Mouse (Mus musculus) ovary, adult 18-20 months (tissue): ENCODE results near the gene Gid4.

Experiments used
- DNase-seq: peaks from one replicate; pipeline ENCODE4 v3.0.0; 2022; ENCODE audit warnings: low spot score, mixed read lengths

Gid4 gene

DNA sequence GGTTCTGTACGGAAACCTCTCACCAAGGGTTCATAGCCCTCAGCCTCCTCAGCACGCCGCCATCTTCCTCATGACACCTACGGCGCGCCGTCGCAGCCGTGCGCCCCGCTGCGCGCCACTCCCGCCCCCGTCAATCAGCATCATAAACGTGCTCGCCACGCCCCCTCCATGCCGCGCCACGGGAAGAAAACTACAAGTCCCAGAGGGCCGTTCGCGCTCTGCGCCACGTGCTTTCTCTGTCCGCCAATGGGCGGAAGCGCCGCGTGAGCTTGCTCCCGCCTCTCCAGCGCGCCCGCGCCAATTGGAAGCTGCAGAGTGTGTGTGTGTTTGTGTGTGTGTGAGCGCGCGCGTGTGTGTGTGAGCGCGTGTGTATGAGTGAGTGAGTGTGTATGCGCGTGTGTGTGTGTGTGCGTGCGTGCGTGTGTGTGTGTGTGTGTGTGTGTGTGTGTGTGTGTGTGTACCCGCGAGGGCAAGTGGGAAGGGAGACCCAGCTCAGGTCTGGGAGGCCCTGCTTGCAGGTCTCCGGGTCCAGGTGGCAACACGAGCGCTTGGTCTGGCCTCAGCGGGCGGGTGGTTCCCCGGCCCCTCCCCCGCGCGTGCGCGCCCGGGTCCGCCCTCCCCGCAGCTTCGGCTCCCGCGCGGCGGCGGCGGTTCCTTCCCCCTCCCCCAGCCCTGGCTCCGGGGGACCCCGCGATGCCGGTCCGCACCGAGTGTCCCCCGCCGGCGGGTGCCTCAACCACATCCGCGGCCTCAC is at the start of gene Gid4:
Gid4 (plus strand) TSS at position 183 of the 754 bp plus-strand sequence.
- peak; percentile 98 for DNase-seq

DNA sequence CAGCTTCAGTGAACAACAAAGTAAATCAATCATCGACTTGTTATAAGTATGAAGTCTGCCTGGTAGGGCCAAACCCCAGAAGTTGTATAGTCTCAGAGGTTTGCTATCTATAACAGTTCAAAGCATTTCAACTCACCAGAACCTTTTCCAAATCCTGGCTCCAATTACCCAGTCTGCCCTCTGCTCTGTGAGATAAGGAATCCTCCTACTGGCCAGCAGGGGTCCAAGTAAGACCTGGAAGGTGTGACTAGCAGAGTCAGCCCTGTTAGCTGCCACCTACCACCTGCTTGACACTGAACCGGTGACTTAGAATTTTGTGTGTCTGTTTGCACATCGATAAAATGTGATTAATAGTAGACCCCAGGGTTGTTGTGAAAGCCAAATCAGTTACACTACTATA is 49.7 kb upstream of the Gid4 start:
- DNase-seq = no peak

DNA sequence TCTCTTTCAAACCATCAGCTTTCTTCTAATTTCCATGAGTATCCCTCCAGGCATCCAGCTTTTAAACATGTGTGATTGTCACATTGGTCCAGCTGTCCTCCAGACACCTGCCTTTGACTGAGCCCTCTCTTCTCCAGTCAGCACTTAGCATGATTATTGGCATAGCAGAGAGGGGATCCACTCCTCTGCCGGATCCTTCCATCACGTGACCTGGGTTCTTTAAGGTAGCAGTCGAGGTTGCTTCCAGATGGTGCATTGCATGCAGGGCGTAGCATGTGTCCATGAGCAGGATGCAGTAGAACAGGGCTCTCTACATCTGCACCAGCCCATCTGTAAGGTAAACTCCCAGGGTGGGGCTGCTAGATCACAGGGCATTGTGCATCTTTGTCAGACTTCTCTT is 48.0 kb upstream of the Gid4 start:
- DNase-seq = no peak

GRCm38 (mm10) chr11:60369448-60369847 is 47.5 kb upstream of the Gid4 start:
- no peak for DNase-seq

DNA sequence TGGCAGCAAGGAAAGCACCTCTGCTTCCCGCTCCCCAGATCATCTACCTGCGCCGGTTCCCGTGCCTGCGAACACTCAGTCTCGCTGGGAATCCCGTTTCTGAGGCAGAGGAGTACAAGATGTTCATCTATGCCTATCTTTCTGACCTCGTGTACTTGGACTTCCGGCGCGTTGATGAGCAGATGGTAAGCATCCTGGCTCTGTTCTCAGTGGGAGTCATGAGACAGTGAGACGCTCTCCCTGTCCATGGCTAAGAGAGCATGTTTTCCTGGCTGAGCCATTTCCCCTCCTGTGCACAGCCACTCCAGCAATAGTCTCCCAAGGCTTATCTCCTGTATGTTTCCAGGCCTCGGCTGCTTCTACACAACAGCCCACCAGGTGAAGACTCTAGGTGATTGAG is 46.5 kb upstream of the Gid4 start:
- no peak for DNase-seq

DNA sequence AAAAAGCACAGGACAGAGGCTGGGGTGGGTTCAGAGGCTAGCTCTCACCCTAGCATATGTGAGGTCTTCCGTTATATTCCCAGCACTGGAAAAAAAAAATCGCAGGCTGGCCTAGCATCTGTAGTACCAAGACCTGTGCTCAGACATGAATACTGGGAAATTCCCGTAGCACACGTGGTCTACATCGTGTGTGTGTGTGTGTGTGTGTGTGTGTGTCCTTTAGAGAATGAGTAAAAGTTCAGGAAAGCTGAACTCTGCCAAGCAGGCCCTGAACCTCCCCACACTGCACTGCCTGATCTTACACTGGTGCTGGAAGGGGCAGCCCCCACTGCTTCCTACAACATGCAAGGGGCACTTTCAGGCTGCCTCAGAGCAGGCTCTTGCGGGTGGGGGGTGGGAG is 42.5 kb upstream of the Gid4 start:
- no peak for DNase-seq

DNA sequence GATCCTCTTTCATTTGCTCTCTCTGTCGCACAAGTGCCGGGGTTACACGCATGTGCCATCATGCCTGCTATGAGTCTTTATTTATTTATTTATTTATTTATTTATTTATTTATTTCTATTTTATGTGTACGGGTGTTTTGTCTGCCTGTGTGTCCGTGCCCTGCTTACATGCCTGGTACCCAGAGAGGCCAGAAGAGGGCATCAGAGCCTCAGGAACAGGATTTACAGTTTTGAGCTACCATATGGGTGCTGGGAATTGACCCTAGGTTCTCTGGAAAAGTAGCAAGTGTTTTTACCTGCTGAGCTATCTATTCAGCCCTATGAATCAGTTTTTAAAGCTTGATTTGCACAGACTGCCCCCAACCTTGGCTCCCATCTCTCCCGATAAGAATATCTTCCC is 33.4 kb upstream of the Gid4 start:
- no peak for DNase-seq

DNA sequence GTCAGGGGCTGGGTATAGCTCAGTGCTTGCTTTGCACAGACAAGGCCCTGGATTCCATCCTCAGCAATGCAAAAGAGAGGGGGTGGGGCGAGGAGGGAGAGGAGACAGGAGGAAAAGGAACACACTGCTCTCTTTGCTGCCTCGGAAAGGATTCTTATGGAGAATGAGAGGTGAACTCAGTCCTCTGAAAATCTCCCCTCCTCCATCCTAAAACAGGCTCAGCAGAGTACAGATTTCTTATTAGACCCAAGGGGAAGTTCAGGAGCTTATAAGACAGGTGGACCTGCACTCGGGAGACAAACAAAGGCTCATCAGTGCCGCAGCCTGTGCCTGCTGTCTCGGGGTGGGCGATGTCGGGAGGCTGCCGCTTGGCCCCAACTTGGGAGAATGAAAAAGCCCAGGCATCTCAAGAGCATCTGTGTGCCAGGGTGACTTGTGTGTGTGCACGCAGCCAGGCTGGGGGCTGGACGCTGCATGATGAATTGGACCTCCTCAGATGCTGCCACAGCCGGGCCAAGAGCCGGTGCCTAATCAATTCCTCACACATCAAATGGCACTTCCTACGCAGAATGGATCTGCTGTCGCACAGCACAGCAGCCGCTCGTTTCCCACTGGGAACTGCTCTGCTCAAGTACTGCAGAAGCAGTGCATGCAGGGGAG is 32.1 kb upstream of the Gid4 start:
- no peak for DNase-seq

GRCm38 (mm10) chr11:60385946-60386345 is 31.0 kb upstream of the Gid4 start:
- DNase-seq = no peak

DNA sequence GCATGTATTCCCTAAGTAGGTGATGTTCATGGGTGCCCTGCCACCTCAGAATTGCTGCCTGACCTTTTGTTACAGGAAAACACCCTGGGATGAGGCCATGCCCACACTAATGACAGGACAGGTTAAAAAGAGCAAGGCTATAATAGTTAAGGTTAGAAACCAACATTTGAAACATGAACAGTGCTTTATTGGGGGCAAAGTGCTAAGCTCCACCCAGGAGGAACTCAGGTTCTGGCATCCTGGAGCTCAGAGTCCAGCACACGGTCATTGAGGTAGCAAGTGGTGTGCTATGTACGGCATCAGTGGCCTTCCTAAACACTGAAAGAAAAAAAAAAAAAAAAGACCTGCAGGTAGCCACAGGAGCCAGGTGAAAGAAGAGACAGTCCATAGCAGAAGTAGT is 29.0 kb upstream of the Gid4 start:
- no peak for DNase-seq

- DNase-seq = no peak
Measured at GRCm38 (mm10) chr11:60391346-60391745, 25.6 kb upstream of the Gid4 start.

- DNase-seq = no peak
Measured at GRCm38 (mm10) chr11:60396546-60396945, 20.4 kb upstream of the Gid4 start.

DNA sequence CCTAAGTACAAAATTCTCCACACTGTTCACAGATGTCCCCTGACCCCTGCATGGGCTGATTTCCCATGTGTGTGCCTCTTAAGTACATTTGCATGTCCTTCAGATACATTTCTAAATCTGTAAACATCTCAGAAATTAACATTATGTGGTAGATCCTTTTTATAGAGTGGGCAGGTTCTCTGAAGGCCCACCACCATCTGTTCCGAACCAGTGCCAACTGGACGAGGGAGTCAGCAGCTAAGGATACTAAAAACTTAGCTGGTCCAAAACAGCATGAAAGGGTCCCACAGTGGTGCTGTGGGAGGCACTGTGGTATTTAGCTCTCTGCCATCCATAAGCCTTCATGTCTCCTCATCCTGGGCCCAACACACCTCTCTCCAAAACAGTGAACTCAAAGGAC is 19.8 kb upstream of the Gid4 start:
- DNase-seq = no peak

- DNase-seq = no peak
Measured at GRCm38 (mm10) chr11:60406606-60407005, 10.3 kb upstream of the Gid4 start.

GRCm38 (mm10) chr11:60412173-60412572 is 4.8 kb upstream of the Gid4 start:
- DNase-seq = no peak

DNA sequence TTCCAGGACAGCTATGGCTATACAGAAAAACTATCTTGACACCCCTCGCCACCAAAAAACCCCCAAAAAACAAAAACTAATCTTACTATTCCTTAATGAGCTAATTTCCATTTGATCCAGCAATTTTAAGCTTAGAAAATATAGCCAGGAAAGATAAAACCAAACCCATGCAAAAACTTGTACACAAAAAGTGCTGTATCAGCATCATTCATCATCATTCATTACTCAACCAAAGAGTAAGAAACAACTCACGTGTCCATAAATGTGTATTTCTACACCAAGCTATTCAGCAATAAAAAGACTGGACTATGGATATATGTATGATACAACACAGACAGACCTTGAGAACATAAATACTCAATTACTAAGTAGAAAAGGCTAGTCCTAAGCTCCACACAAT is 4.0 kb upstream of the Gid4 start:
- no peak for DNase-seq

DNA sequence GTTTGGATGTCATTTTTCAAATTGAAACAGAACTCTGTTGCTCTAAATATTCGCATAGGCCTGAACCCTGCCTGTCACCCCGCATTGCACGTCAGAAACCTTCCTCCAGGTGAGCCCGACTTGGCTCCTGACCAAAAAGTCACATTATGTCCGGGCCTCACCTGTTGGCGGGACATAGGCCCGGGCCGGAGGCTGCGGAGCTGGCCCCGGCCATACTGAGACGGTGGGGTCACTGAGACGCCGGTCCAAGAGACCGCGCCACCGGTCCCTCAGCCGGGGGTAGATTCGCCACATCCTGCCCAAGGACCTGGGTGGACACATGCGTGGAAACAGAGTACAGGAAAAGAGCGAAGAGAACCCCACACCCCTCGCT is 369 bp upstream of the Gid4 start:
- DNase-seq = no peak

DNA sequence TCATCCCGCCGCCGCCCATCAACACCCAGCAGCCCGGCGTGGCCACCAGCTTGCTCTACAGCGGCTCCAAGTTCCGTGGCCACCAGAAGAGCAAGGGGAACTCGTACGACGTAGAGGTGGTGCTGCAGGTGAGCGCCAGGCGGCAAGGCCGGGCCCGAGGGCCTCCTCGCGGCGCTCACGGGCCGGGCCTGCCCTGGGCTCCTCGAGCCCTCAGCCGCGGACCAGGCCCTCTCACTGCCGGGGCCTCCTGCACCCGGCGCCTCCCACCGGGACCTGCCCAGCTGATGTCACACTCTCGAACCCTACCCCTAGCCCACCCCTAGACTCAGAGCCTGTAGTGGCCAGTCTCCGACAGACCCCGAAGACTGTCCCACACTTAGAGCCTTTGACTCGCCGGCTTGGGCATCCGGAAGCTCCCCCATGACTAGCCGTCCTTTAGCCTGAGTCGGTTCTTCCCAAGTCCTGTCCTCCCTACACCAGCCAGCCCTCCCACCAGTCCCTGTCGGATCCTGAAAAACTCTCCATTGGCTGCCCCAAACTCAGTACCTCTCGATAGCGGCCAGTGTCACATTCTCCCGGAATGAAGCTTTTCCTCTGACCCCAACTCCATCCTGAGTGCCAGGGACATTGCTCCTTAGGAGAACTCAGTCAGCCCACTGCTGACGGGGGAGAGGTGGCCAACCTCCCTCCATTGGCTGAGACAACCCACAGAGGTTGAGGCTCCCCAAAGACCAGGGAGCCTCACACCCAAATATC is 950 bp downstream of the Gid4 start, which contains the start of gene Atpaf2:
Atpaf2 (minus strand) TSS at position 741 of the 756 bp plus-strand sequence.
- DNase-seq = peak; percentile 10

DNA sequence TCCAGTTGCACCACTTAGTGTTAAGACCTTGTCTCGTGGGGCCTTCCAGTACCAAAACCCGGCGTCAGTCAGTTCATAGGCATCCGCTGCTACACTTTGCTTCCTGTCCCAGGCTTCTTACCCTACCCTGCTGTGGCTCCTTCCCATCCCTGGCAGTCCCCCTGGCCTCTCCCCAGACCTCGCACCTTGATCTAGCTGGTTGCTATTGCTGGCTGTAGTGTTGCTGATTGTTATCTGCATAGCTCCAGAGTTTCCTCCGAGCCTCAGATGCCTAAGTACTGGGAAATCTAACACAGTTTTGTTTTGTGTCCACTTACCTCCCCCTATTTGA is 1.5 kb downstream of the Gid4 start:
- no peak for DNase-seq

GRCm38 (mm10) chr11:60422046-60422668 is 5.2 kb downstream of the Gid4 start:
- DNase-seq = no peak

GRCm38 (mm10) chr11:60423006-60423405 is 6.1 kb downstream of the Gid4 start:
- DNase-seq = no peak

DNA sequence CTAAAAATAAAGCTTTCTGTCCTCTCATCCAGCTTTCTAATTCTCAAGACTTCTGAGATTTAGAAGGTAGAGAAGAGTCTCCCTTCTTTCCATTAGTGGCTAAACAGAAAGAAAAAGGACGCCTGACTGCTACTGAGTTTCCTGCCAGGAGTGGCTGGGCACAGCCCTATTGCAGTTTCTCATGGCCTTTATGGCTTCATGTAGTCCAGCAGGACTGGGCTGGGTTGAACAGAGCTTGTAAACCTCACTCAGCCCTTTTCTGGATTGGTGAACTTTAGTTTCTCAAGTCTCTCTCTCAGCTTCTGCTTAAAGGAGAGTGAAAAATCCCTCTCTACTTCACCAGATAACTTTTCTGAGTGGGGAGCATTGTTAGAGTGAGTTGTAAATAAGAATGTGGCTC is 9.5 kb downstream of the Gid4 start:
- no peak for DNase-seq

- DNase-seq = no peak
Measured at GRCm38 (mm10) chr11:60427628-60428027, 10.7 kb downstream of the Gid4 start.
